27 mouse cellular contexts compared by ENCODE assay signal in the genomic region with DNA sequence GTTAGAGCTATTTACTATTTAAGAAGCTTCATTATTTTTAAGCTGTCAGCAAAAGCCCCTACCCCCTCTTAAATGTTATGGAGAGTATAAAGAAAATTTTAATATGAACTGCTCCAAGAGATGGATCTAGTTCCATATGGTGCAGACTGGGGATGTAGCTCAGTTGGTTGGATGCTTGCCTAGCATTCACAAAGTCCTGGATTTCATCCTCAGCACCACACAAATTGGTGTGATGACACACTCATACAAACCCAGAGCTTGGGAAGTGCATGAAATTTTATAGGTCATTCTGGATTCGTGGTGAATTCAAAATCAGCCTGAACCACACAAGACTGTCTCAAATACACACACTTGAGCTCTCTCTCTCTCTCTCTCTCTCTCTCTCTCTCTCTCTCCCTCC. TPM values are rescaled to one million over a fixed set of nuclear protein-coding genes. Genes with fewer than 3 reads are reported as not detected.
DNase-seq lines count a peak whose midpoint lies in the region; ATAC-seq and TF ChIP-seq lines count a peak whose summit lies in the region.
"Had no signal": no experiment of that assay in that cellular context is flagged by ENCODE, and none has a peak within 500 bp of the region (broad histone marks: within the 10 kb centered on the region; RNA-seq: fewer than 3 reads in every experiment).

No protein-coding gene starts in this region.

- H3K4me2 ChIP-seq in forebrain, embryonic 14.5 days (ENCODE audit: low read length) = no peak overlapping the region
- no peak overlapping the region for H3K4me2 ChIP-seq in forebrain, embryonic 12.5 days
- H3K4me2 ChIP-seq: heart, embryonic 12.5 days; hindbrain, embryonic 13.5 days; midbrain, embryonic 15.5 days; neural tube, embryonic 15.5 days had no signal

- intact Hi-C loops in left cerebral cortex, postnatal 36 days (cut with DNase I) = no loop called here

- no peak for TF ChIP-seq CTCF in brain, embryonic 14.5 days (IDR thresholded peaks at IDR 0.05; ENCODE audit: borderline replicate concordance, extremely low read depth, insufficient read depth, insufficient read length)

- no peaks in the 10 kb centered on the region for H3K27me3 ChIP-seq in forebrain, embryonic 14.5 days (replicated peaks; ENCODE audit: control insufficient read depth, insufficient read depth, low read length)
- peaks cover 9% of the 10 kb centered on the region; the same call in 1 of the 2 replicates for H3K27me3 ChIP-seq in forebrain, embryonic 12.5 days
- H3K27me3 ChIP-seq: heart, embryonic 12.5 days; hindbrain, embryonic 13.5 days; megakaryocyte, embryonic 14.5 days; midbrain, embryonic 15.5 days; neural tube, embryonic 15.5 days had no signal

- H3K27ac ChIP-seq in forebrain, embryonic 14.5 days (ENCODE audit: low read depth, low read length) = no peak overlapping the region
- no peak overlapping the region for H3K27ac ChIP-seq in forebrain, embryonic 12.5 days
- H3K27ac ChIP-seq: gastrocnemius, adult 2 months; hindbrain, embryonic 13.5 days; layer of hippocampus, adult 2 months; midbrain, embryonic 15.5 days; neural tube, embryonic 15.5 days had no signal

- no peak overlapping the region for H3K4me3 ChIP-seq in forebrain, embryonic 14.5 days (ENCODE audit: low read depth, low read length)
- H3K4me3 ChIP-seq in forebrain, embryonic 12.5 days (replicated peaks) = no peak overlapping the region
- H3K4me3 ChIP-seq: gastrocnemius, adult 2 months; heart, embryonic 12.5 days; hindbrain, embryonic 13.5 days; layer of hippocampus, adult 2 months; megakaryocyte, embryonic 14.5 days; midbrain, embryonic 15.5 days; neural tube, embryonic 15.5 days had no signal

- DNase-seq in forebrain, embryonic 14.5 days (ENCODE audit: low spot score) = peak; percentile 33
- DNase-seq in layer of hippocampus, adult 9-11 months = peak; percentile 57
- DNase-seq in layer of hippocampus, postnatal 25 days (ENCODE audit: extremely low spot score in 1 of 2, low spot score in 1 of 2) = no peak
- DNase-seq in brain, embryonic 14.5 days (ENCODE audit: low read depth) = peak; percentile 53
- peak; percentile 24 for DNase-seq in left cerebral cortex, postnatal 36 days (ENCODE audit: low spot score in 2 of 2)
- no peak for DNase-seq in urinary bladder, postnatal 10 days (ENCODE audit: low spot score)
- DNase-seq in lung, postnatal 4 days = no peak
- DNase-seq: adrenal gland, postnatal 10 days; cerebellum, adult 18-20 months; cerebellum, postnatal 25 days; embryo, embryonic 11 days; gastrocnemius, adult 2 months; heart, postnatal 14 days; kidney, adult 8-10 months; kidney, postnatal 14 days; liver, postnatal 0 days; lung, postnatal 14 days; thymus, adult 2 months had no signal

- H3K9ac ChIP-seq in forebrain, embryonic 14.5 days (ENCODE audit: low read length) = no peak overlapping the region
- no peak overlapping the region for H3K9ac ChIP-seq in forebrain, embryonic 12.5 days
- H3K9ac ChIP-seq: heart, embryonic 12.5 days; hindbrain, embryonic 13.5 days; liver, postnatal 0 days; midbrain, embryonic 15.5 days; neural tube, embryonic 15.5 days had no signal

- no peaks in the 10 kb centered on the region for H3K36me3 ChIP-seq in forebrain, embryonic 14.5 days (ENCODE audit: control insufficient read depth, insufficient read depth, low read length)
- H3K36me3 ChIP-seq in forebrain, embryonic 12.5 days (replicated peaks) = no peaks in the 10 kb centered on the region
- H3K36me3 ChIP-seq: G1E; heart, embryonic 12.5 days; hindbrain, embryonic 13.5 days; midbrain, embryonic 15.5 days; neural tube, embryonic 15.5 days had no signal

- 53% methylated on average over 1 of the region's 1 CpGs for WGBS in forebrain, embryonic 14.5 days
- WGBS in forebrain, embryonic 12.5 days = 43% methylated on average over 1 of the region's 1 CpGs

- TF ChIP-seq POLR2A in brain, embryonic 14.5 days (IDR thresholded peaks at IDR 0.05; ENCODE audit: borderline replicate concordance, extremely low read depth, insufficient read depth, insufficient read length, poor library complexity, severe bottlenecking) = no peak

- peaks cover under 1% of the 10 kb centered on the region; the same call in 1 of the 2 replicates for H3K4me1 ChIP-seq in forebrain, embryonic 14.5 days (ENCODE audit: control insufficient read depth, insufficient read depth, low read length)
- peaks cover 6% of the 10 kb centered on the region for H3K4me1 ChIP-seq in forebrain, embryonic 12.5 days
- H3K4me1 ChIP-seq: hindbrain, embryonic 13.5 days had no signal

- ATAC-seq in forebrain, embryonic 14.5 days = peak; percentile 53; the same call in 1 of the 2 replicates
- ATAC-seq in forebrain, embryonic 12.5 days (ENCODE audit: low FRiP score) = no peak
- ATAC-seq: activated CD4-positive, CD25-positive, alpha-beta regulatory T cell, adult 4 months; liver, postnatal 0 days; midbrain, embryonic 15.5 days had no signal

- H3K9me3 ChIP-seq in forebrain, embryonic 14.5 days (replicated peaks; ENCODE audit: control insufficient read depth, low read length) = no peaks in the 10 kb centered on the region
- H3K9me3 ChIP-seq in forebrain, embryonic 12.5 days = no peaks in the 10 kb centered on the region
- H3K9me3 ChIP-seq: G1E; heart, embryonic 12.5 days; hindbrain, embryonic 13.5 days; megakaryocyte, embryonic 14.5 days; midbrain, embryonic 15.5 days; neural tube, embryonic 15.5 days had no signal

RNA-seq across cellular contexts. Expression of a gene that starts 49.7 kb away (rescaled TPM):
- polyA plus RNA-seq in forebrain, embryonic 14.5 days (2014; fragmentation: Nextera tagmentation; extraction: Ambion mirVana) = 105 and 111 TPM in 2 replicates
- 164 and 165 TPM in 2 replicates for polyA plus RNA-seq in forebrain, embryonic 12.5 days (2016; fragmentation: Nextera tagmentation; extraction: Ambion mirVana)
- 10 to 100 TPM; 68.7 to 70.1 TPM for total RNA-seq in layer of hippocampus, postnatal 25 days (2021)
- polyA plus RNA-seq in brain, embryonic 14.5 days (2012; rRNA removed) = 47.7 and 55.3 TPM in 2 replicates
- total RNA-seq in left cerebral cortex, postnatal 36 days (2021) = 10 to 100 TPM; 50.2 to 50.3 TPM

Comparison
In these comparisons a context has a peak if more than half of its experiments do, and no peak if none do; other contexts are left out.
1. DNase-seq: peak in forebrain, embryonic 14.5 days (single experiment), layer of hippocampus, adult 9-11 months (single experiment), brain, embryonic 14.5 days (single experiment) and left cerebral cortex, postnatal 36 days (2 of 2); none in layer of hippocampus, postnatal 25 days (0 of 2), urinary bladder, postnatal 10 days (single experiment) and lung, postnatal 4 days (0 of 2).